Mouse (Mus musculus) midbrain, embryonic 11.5 days (tissue): ENCODE measurements around the gene Cnnm1. TPM values are rescaled to one million over a fixed set of nuclear protein-coding genes. Genes with fewer than 3 reads are reported as not detected.

Source experiments
- ATAC-seq: fragments of 200-750 bp; cut with Nextera tagmentation; 2 replicates; pipeline ENCODE4 v1.8.0; 2017; ENCODE audit warnings: moderate TSS enrichment, moderate library complexity; ENCODE audit not compliant: low FRiP score
- DNase-seq: peaks from one replicate; pipeline ENCODE4 v3.0.0; 2015; ENCODE audit warnings: low spot score; ENCODE audit errors: missing footprints
- H3K27ac ChIP-seq: fragments of 300-500 bp; sonication (generic); 2 replicates; pipeline ENCODE4 v1.5.1; 2014; ENCODE audit warnings: low read depth, low read length
- H3K27me3 ChIP-seq: fragments of 300-500 bp; sonication (generic); 2 replicates; pipeline ENCODE4 v1.6.1; 2014; ENCODE audit warnings: mild to moderate bottlenecking, low read length, moderate library complexity, mixed read lengths; ENCODE audit not compliant: control insufficient read depth, insufficient read depth
- H3K36me3 ChIP-seq: fragments of 300-500 bp; sonication (generic); 2 replicates; pipeline ENCODE4 v1.6.1; 2014; ENCODE audit warnings: mild to moderate bottlenecking, low read length, moderate library complexity, mixed read lengths; ENCODE audit not compliant: control insufficient read depth, insufficient read depth
- H3K4me1 ChIP-seq: fragments of 300-500 bp; sonication (generic); 2 replicates; pipeline ENCODE4 v1.6.1; 2014; ENCODE audit warnings: low read length; ENCODE audit not compliant: control insufficient read depth, insufficient read depth
- H3K4me2 ChIP-seq: fragments of 300-500 bp; sonication (generic); 2 replicates; pipeline ENCODE4 v1.6.1; 2014; ENCODE audit warnings: mild to moderate bottlenecking, moderate library complexity
- H3K4me3 ChIP-seq: fragments of 300-500 bp; sonication (generic); 2 replicates; pipeline ENCODE4 v1.5.1; 2014; ENCODE audit warnings: low read depth, low read length
- H3K9ac ChIP-seq: fragments of 300-500 bp; sonication (generic); 2 replicates; pipeline ENCODE4 v1.6.1; 2014; ENCODE audit warnings: low read length
- H3K9me3 ChIP-seq: fragments of 300-500 bp; sonication (generic); 2 replicates; pipeline ENCODE4 v1.6.1; 2016; ENCODE audit warnings: low read length; ENCODE audit not compliant: control insufficient read depth
- WGBS: fragments of 180-500 bp; shearing (Covaris S2); extraction: QIAGEN DNeasy Blood & Tissue Kit; methylation state at CpG from one replicate; pipeline ENCODE4 v1.1.7; 2014; 5-methylcytosine and 5-hydroxymethylcytosine counted together
- polyA plus RNA-seq: library from polyadenylated mRNA; unstranded; fragments of >200 nt; fragmentation: Nextera tagmentation; extraction: Ambion mirVana; gene quantifications from 2 replicates; pipeline ENCODE4 v1.2.1, GENCODE M21; 2014

Cnnm1 gene
- 0.26 and 0.28 TPM in 2 replicates for polyA plus RNA-seq

DNA sequence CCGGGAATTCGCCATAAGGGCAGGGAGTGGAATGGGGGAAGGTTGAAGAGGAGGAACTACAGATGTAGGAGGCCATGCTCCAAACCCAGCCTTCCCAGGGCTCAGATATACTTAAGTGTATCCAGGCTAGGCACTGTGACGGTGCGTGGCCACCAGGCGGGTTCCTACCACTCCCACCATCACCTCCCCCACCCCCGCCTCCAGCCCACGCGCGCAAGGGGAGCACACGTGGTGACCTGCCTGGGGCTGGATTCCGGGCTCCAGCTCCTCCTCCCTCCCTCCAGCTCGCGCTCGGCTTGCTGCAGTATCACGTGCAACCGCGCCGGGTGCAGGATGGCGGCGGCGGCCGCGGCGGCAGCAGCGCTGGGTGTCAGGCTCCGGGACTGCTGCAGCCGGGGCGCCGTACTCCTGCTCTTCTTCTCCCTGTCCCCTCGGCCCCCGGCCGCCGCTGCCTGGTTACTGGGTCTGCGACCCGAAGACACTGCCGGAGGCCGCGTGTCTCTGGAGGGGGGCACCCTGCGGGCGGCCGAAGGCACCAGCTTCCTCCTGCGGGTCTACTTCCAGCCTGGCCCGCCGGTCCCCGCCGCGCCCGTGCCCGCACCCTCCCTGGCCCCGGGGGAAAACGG is at the start of gene Cnnm1:
Gene Cnnm1, plus strand, starts transcription at position 325 of the 626 bp plus-strand sequence.
- H3K27ac ChIP-seq, result no peak within 1 kb of the TSS
- peak; percentile 96 for DNase-seq
- ATAC-seq, result peak; percentile 82
- H3K4me2 ChIP-seq, result peak within 1 kb of the TSS; percentile 97
- peak within 1 kb of the TSS; percentile 70 for H3K4me3 ChIP-seq
- H3K36me3 ChIP-seq, result no peaks in the 10 kb centered on the region
- peaks cover 4% of the 10 kb centered on the region; the same call in 1 of the 2 replicates for H3K9me3 ChIP-seq
- peaks cover 4% of the 10 kb centered on the region for H3K4me1 ChIP-seq
- peaks cover 32% of the 10 kb centered on the region for H3K27me3 ChIP-seq
- under 1% methylated on average over 48 of the region's 51 CpGs for WGBS
- peak within 1 kb of the TSS; percentile 70 for H3K9ac ChIP-seq

DNA sequence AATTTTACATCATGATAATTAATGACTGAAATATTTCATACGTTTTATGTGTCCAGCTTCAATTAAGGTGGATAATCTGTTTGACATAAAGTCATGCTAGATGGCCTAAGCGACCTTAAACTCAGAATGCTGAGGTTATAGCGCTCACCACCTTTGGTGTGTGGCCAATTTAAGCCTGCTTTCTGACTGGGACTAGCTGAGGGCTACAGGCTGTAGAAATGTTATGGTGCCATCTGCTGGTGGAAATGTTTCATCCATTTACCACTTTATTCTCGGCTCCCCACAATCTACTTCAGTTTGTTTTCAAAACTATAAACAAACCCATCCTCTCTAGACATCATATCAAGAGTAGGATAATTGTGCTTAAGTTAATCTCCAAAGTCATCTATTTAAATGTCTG is 43.9 kb upstream of the Cnnm1 start:
- H3K4me3 ChIP-seq, result no peak overlapping the region
- H3K4me1 ChIP-seq, result no peaks in the 10 kb centered on the region
- DNase-seq (peak; percentile 94), ATAC-seq (no peak)
- H3K9me3 ChIP-seq, result no peaks in the 10 kb centered on the region
- no peak overlapping the region for H3K27ac ChIP-seq
- H3K4me2 ChIP-seq, result no peak overlapping the region
- no peaks in the 10 kb centered on the region for H3K27me3 ChIP-seq
- no peaks in the 10 kb centered on the region for H3K36me3 ChIP-seq
- WGBS, result 6% methylated on average over 4 of the region's 4 CpGs
- H3K9ac ChIP-seq, result no peak overlapping the region

DNA sequence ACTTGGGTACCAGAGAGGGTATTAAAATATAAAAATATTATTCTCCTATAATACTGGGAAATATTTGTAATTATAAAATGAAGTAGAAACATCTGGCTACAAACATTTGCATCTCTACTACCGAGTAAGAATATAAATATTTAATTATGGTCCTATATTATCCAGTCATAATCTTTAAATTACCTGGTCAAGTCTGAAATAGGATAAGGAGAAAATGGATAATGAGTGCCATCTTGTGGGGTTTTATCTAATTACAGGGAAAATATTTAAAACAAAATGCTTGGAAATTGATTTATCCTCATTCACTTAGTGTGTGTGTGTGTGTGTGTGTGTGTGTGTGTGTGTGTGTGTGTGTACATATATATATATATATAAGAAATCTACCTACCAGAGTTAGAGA is 33.1 kb upstream of the Cnnm1 start:
- no peaks in the 10 kb centered on the region for H3K9me3 ChIP-seq
- no peak overlapping the region for H3K9ac ChIP-seq
- no peak overlapping the region for H3K27ac ChIP-seq
- no peaks in the 10 kb centered on the region for H3K27me3 ChIP-seq
- H3K4me2 ChIP-seq, result no peak overlapping the region
- ATAC-seq, result no peak
- no peaks in the 10 kb centered on the region for H3K4me1 ChIP-seq
- WGBS, result 46% methylated on average over 1 of the region's 1 CpGs
- no peak overlapping the region for H3K4me3 ChIP-seq
- no peaks in the 10 kb centered on the region for H3K36me3 ChIP-seq
- peak; percentile 65 for DNase-seq

DNA sequence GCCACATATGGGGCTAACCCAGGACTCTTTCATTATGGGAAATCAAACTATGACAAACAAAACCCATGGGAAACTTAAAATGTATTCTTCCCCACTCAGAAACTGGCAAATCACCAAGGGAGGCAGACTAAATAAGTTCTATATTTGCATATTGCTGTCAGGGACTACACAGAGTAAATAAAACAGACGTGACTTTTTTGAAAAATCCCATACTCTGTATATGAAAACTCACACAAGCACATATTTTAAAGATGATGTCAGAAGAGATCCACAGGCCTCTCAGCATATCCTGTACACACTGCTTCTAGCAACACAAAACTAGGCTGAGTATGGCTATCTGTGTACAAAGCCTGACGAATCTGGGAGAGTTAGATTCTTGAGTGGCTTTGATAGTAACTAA is 24.7 kb upstream of the Cnnm1 start:
- WGBS, result 83% methylated on average over 2 of the region's 2 CpGs
- no peak for ATAC-seq
- H3K4me1 ChIP-seq, result no peaks in the 10 kb centered on the region

DNA sequence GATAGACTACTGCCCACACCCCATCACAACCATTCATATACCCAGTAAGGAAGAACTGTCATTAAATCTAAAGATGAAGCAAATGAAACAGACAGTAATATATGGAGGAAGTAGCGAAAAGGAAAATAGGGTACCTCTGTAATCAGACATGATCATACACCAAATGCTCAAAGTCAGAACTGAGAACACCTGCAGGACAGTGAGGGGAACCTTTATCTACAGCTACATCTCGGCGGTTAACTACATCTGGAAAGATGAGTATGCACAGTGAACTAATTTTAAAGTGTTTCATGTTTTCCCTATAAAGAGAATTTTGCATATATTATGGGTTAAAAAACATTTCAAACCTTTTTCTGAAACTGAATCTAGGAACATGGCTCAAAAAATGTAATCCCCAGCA is 19.7 kb upstream of the Cnnm1 start:
- Histone ChIP-seq H3K36me3 (no peaks in the 10 kb centered on the region), H3K27ac (no peak overlapping the region), H3K9me3 (no peaks in the 10 kb centered on the region), H3K4me3 (no peak overlapping the region), H3K4me1 (no peaks in the 10 kb centered on the region), H3K27me3 (no peaks in the 10 kb centered on the region), H3K9ac (no peak overlapping the region), H3K4me2 (no peak overlapping the region)
- WGBS, result 83% methylated on average over 3 of the region's 3 CpGs
- DNase-seq (no peak), ATAC-seq (no peak)

More for the DNA sequence above, 24.7 kb upstream of the Cnnm1 start:
- no peak overlapping the region for H3K4me3 ChIP-seq
- H3K9me3 ChIP-seq, result no peaks in the 10 kb centered on the region
- H3K36me3 ChIP-seq, result no peaks in the 10 kb centered on the region
- H3K27me3 ChIP-seq, result no peaks in the 10 kb centered on the region
- no peak overlapping the region for H3K27ac ChIP-seq
- DNase-seq, result peak; percentile 78
- no peak overlapping the region for H3K9ac ChIP-seq
- H3K4me2 ChIP-seq, result no peak overlapping the region

DNA sequence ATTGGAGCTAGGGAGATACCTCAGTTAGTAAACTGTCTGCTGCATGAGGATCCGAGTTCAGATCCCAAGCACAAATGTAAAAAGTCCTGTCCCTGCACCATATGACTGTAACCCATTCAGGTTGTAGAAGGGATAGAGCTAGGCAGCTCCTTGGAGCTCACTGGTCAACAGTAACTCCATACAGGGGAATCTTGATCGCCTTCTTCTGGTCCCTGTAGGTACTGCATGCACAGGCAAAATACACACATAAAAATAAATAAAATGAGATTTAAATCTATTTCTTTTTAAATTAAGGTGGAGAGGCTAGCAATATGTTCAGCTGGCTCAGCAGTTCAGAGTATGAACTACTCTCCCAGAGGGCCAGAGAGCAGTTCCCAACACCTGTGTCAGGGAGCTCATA is 16.2 kb upstream of the Cnnm1 start:
- no peaks in the 10 kb centered on the region for H3K4me1 ChIP-seq
- H3K4me3 ChIP-seq, result no peak overlapping the region
- DNase-seq (no peak), ATAC-seq (no peak)
- H3K27me3 ChIP-seq, result no peaks in the 10 kb centered on the region
- WGBS, result 76% methylated on average over 2 of the region's 2 CpGs
- no peak overlapping the region for H3K27ac ChIP-seq
- no peaks in the 10 kb centered on the region for H3K36me3 ChIP-seq
- no peak overlapping the region for H3K4me2 ChIP-seq
- H3K9ac ChIP-seq, result no peak overlapping the region
- H3K9me3 ChIP-seq, result no peaks in the 10 kb centered on the region

DNA sequence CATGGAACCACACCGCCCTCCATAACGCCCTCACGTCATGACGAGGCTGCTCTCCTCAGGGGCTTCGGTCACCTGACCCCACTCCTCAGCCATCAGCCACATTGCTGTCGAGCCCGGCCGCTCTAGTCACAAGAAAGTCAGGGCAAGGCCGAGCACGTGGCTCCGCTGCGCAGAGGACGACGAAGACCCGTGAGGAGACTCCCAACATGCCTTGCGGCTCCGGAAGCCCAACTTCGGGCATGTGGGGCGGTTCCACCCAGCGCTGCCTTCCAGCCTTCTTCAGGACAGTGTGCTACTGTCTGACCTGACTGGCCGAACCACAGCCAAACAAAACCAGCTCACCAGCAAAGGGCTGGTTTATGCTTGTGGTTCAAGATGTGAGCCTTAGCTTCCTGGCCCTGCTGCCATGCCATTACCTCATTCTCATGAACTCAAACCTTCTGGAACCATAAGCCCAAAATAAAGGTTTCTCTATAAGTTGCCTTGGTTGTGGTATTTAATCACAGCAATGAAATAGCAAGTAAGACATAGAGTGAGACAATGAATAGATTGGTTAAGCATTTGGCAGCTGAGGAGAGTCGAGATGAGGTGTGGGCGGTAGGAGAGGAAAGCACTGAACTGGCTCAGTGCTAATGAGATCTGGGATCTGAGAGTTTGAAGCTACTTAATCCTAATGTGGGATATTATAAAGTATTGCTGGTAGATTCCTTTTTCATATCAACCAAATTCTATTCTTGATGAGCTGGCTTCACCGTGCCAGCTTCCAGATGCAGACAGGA is 12.6 kb upstream of the Cnnm1 start:
- Histone ChIP-seq H3K4me1 (no peaks in the 10 kb centered on the region), H3K4me2 (no peak overlapping the region), H3K27me3 (no peaks in the 10 kb centered on the region), H3K27ac (no peak overlapping the region), H3K4me3 (no peak overlapping the region), H3K36me3 (no peaks in the 10 kb centered on the region), H3K9ac (no peak overlapping the region), H3K9me3 (no peaks in the 10 kb centered on the region)
- ATAC-seq (no peak), DNase-seq (peak; percentile 8)
- WGBS, result 89% methylated on average over 24 of the region's 24 CpGs

DNA sequence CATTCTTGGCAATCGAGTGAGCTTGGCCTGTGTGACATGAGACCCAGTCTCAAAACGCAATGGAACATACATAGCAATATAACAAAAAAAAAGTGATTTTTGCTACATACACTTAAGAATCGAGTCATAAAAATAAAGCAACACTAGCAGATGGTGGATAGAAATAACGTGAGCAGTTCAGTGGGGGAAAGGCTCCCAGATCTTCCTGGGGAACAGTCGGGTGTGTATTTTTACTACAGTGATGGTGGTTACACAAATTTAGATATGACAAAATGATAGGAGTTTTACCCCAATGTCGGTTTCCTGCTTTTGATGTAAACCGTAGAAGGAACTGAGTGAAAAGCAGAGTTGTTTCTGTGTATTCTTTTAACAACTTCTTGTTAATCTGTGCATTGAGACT is 990 bp upstream of the Cnnm1 start:
- ATAC-seq, result no peak
- H3K4me1 ChIP-seq, result peaks cover 4% of the 10 kb centered on the region
- no peaks in the 10 kb centered on the region for H3K36me3 ChIP-seq
- H3K4me3 ChIP-seq, result no peak overlapping the region
- peak; percentile 17 for DNase-seq
- H3K4me2 ChIP-seq, result no peak overlapping the region
- no peak overlapping the region for H3K9ac ChIP-seq
- H3K9me3 ChIP-seq, result peaks cover 4% of the 10 kb centered on the region; the same call in 1 of the 2 replicates
- H3K27me3 ChIP-seq, result peaks cover 32% of the 10 kb centered on the region
- no peak overlapping the region for H3K27ac ChIP-seq
- 82% methylated on average over 7 of the region's 7 CpGs for WGBS
